Mouse (Mus musculus) stomach, postnatal 0 days (tissue): ENCODE results near the gene Stxbp3. TPM values are rescaled to one million over a fixed set of nuclear protein-coding genes. Genes with fewer than 3 reads are reported as not detected.

Experiments used
- ATAC-seq: fragments of 200-750 bp; cut with Nextera tagmentation; 2 replicates; pipeline ENCODE4 v1.8.0; 2017; ENCODE audit not compliant: low FRiP score, low TSS enrichment
- DNase-seq: peaks from one replicate; pipeline ENCODE4 v3.0.0-alpha.2; 2016; ENCODE audit warnings: low spot score
- H3K27ac ChIP-seq: fragments of 300-500 bp; sonication (generic); replicated peaks from 2 replicates; pipeline ENCODE4 v1.5.1; 2014; ENCODE audit warnings: mild to moderate bottlenecking, control low read depth
- H3K27me3 ChIP-seq: fragments of 300-500 bp; sonication (generic); 2 replicates; pipeline ENCODE4 v1.6.1; 2014; ENCODE audit warnings: low read length; ENCODE audit not compliant: control insufficient read depth, insufficient read depth
- H3K36me3 ChIP-seq: fragments of 300-500 bp; sonication (generic); 2 replicates; pipeline ENCODE4 v1.6.1; 2014; ENCODE audit warnings: low read length, mixed read lengths; ENCODE audit not compliant: control insufficient read depth, insufficient read depth
- H3K4me1 ChIP-seq: fragments of 300-500 bp; sonication (generic); replicated peaks from 2 replicates; pipeline ENCODE4 v1.6.1; 2014; ENCODE audit warnings: antibody characterized with exemption; ENCODE audit not compliant: control insufficient read depth, insufficient read depth
- H3K4me2 ChIP-seq: fragments of 300-500 bp; sonication (generic); replicated peaks from 2 replicates; pipeline ENCODE4 v1.6.1; 2014; ENCODE audit warnings: low read depth, mild to moderate bottlenecking, control low read depth, moderate library complexity
- H3K4me3 ChIP-seq: fragments of 300-500 bp; sonication (generic); 2 replicates; pipeline ENCODE4 v1.5.1; 2014; ENCODE audit warnings: low read depth, low read length, control low read depth
- H3K9ac ChIP-seq: fragments of 300-500 bp; sonication (generic); 2 replicates; pipeline ENCODE4 v1.6.1; 2014; ENCODE audit warnings: mild to moderate bottlenecking, low read length, control low read depth, mixed read lengths
- H3K9me3 ChIP-seq: fragments of 300-500 bp; sonication (generic); 2 replicates; pipeline ENCODE4 v1.6.1; 2016; ENCODE audit warnings: low read length; ENCODE audit not compliant: control insufficient read depth
- CTCF ChIP-seq: IDR thresholded peaks from 2 replicates; pipeline ENCODE4 v1.5.1; 2016; ENCODE audit warnings: antibody characterized with exemption, low read depth, mild to moderate bottlenecking, moderate library complexity
- EP300 ChIP-seq: optimal IDR thresholded peaks from 2 replicates; pipeline ENCODE3; 2016; ENCODE audit warnings: antibody characterized with exemption
- WGBS: fragments of 180-500 bp; shearing (Covaris S2); extraction: QIAGEN DNeasy Blood & Tissue Kit; methylation state at CpG from one replicate; pipeline ENCODE4 v1.1.7; 2014; 5-methylcytosine and 5-hydroxymethylcytosine counted together
- polyA plus RNA-seq: library from polyadenylated mRNA; unstranded; fragments of >200 nt; fragmentation: Nextera tagmentation; extraction: Ambion mirVana; gene quantifications from 2 replicates; pipeline ENCODE4 v1.2.1, GENCODE M21; 2015

The Stxbp3 gene
- polyA plus RNA-seq, 1 experiment from 2014 or later: 39.3 TPM

DNA sequence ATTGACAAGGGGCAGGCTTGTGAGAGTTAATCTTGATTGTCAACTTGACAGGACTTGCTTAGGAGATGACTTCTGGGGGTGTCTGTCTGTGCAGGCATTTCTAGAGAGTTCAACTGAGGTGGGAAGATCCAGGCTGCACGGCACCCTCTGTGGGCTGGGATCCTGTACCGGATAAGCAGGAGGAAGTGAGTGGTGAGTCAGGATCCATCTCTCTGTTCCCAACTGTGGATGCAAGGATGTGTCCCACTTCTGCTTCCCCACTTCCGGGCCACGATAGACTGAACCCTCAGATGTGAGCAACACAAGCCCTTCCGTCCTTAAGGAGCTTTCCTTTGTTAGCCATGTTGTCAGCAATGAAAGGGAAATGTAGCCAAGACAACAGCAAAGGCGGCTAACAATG is 53.8 kb downstream of the Stxbp3 start:
- WGBS: 67% methylated on average over 6 of the region's 6 CpGs
- ATAC-seq: no peak

DNA sequence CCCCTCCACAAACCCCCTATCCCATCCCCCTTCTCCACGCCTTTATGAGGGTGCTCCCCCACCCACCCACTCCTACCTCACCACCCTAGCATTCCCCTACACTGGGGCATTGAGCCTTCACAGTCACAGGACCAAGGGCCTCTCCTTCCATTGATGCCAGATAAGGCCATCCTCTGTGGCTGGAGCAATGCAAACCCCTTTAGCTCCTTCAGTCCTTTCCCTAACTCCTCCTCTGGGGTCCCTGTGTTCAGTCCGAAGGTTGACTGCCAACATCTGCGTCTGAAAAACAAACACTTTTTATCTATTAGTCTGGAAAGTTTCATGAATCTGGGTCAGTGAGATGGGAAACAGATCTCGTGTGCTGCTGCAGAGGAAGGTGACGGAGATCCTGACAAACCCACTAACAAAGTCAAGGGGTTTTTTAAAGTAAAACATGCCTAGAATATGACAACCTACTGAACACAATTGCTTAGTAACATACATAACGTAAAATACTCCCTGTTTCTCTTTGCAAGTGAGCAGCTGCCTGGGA is 57.9 kb downstream of the Stxbp3 start:
- no peaks in the 10 kb centered on the region for H3K27me3 ChIP-seq
- H3K27ac ChIP-seq: peak overlapping the region; percentile 81
- H3K36me3 ChIP-seq: no peaks in the 10 kb centered on the region
- DNase-seq: no peak
- no peak overlapping the region for H3K4me3 ChIP-seq
- no peak overlapping the region for H3K4me2 ChIP-seq
- H3K9me3 ChIP-seq: 0 out of 2 replicates have a peak, but pooled peaks cover 2% of the 10 kb centered on the region
- WGBS: 28% methylated on average over 6 of the region's 6 CpGs
- H3K4me1 ChIP-seq: peaks cover 4% of the 10 kb centered on the region
- no peak for TF ChIP-seq CTCF
- TF ChIP-seq EP300: no peak
- no peak overlapping the region for H3K9ac ChIP-seq
- ATAC-seq: peak; percentile 53; the same call in 1 of the 2 replicates

More for the DNA sequence above, 53.8 kb downstream of the Stxbp3 start:
- H3K36me3 ChIP-seq: no peaks in the 10 kb centered on the region
- H3K9ac ChIP-seq: no peak overlapping the region
- H3K4me2 ChIP-seq: no peak overlapping the region
- H3K4me1 ChIP-seq: no peaks in the 10 kb centered on the region
- H3K27me3 ChIP-seq: no peaks in the 10 kb centered on the region
- no peak overlapping the region for H3K27ac ChIP-seq
- no peak for DNase-seq
- H3K4me3 ChIP-seq: no peak overlapping the region
- 0 out of 2 replicates have a peak, but pooled peaks cover 2% of the 10 kb centered on the region for H3K9me3 ChIP-seq
- TF ChIP-seq EP300 (no peak), CTCF (no peak)

DNA sequence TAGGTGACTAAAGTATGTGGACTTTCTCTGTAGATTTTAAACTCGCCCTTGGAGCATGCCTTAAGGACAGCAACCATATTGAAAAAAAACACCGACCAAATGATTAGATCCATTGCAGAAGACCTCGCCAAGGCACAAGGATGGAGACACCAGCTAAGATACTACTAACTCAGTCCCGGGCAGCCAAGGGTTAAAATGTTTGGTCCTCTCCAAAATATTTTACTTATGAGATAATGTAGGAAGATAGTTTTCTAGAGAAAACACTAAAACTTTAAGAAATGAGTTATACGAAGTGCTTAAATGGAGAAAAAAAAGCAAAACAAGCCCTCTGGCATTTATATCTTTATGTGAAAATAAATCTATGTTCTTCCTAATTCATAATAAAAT is 58.4 kb downstream of the Stxbp3 start:
- ATAC-seq (peak; percentile 27; the same call in 1 of the 2 replicates), DNase-seq (no peak)
- Histone ChIP-seq H3K9ac (no peak overlapping the region), H3K27ac (0 out of 2 replicates have a peak overlapping the region, but pooled peaks have one; percentile 59), H3K4me1 (peaks cover 4% of the 10 kb centered on the region), H3K9me3 (0 out of 2 replicates have a peak, but pooled peaks cover 2% of the 10 kb centered on the region), H3K4me3 (no peak overlapping the region), H3K36me3 (no peaks in the 10 kb centered on the region), H3K4me2 (no peak overlapping the region), H3K27me3 (no peaks in the 10 kb centered on the region)
- 61% methylated on average over 5 of the region's 5 CpGs for whole genome bisulfite sequencing
- TF ChIP-seq EP300: no peak
- TF ChIP-seq CTCF: no peak

DNA sequence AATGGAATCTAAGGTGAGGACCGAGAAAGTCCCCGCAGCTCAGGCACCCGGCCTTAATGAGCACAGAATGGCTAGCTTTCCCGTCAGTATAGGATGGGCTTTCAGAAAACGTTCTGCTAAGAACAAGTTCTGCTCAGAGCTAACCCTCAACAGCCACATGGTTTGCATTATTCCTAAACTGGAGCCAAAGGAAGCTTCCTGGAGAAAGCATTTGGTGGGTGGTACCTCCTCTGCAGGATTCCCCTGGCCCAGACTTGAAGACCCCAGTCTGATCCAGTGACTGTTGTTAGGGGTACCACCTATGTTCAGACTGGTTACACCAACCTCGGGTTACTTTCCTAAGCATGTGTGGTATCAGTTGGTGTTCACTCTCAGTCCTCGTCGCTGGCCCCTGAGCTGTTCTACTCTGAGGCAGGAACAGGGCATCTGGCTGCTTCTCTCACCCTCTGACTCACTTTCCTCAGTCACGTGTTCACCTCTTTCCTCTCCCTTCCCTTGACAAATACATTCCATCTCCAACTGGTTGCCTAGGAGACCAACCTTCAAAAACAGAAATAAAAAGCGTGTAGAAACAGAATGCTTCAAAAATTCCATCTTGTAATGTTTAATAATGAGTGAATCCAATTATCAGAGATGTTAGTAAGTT is 59.0 kb downstream of the Stxbp3 start:
- peaks cover 4% of the 10 kb centered on the region for H3K4me1 ChIP-seq
- 0 out of 2 replicates have a peak overlapping the region, but pooled peaks have one; percentile 8 for H3K9ac ChIP-seq
- peak overlapping the region; percentile 84 for H3K27ac ChIP-seq
- H3K4me2 ChIP-seq: no peak overlapping the region
- H3K9me3 ChIP-seq: 0 out of 2 replicates have a peak, but pooled peaks cover 2% of the 10 kb centered on the region
- DNase-seq: peak; percentile 68
- no peak for TF ChIP-seq CTCF
- TF ChIP-seq EP300: no peak
- peak; percentile 91 for ATAC-seq
- H3K36me3 ChIP-seq: no peaks in the 10 kb centered on the region
- 45% methylated on average over 10 of the region's 10 CpGs for WGBS
- no peak overlapping the region for H3K4me3 ChIP-seq
- no peaks in the 10 kb centered on the region for H3K27me3 ChIP-seq

DNA sequence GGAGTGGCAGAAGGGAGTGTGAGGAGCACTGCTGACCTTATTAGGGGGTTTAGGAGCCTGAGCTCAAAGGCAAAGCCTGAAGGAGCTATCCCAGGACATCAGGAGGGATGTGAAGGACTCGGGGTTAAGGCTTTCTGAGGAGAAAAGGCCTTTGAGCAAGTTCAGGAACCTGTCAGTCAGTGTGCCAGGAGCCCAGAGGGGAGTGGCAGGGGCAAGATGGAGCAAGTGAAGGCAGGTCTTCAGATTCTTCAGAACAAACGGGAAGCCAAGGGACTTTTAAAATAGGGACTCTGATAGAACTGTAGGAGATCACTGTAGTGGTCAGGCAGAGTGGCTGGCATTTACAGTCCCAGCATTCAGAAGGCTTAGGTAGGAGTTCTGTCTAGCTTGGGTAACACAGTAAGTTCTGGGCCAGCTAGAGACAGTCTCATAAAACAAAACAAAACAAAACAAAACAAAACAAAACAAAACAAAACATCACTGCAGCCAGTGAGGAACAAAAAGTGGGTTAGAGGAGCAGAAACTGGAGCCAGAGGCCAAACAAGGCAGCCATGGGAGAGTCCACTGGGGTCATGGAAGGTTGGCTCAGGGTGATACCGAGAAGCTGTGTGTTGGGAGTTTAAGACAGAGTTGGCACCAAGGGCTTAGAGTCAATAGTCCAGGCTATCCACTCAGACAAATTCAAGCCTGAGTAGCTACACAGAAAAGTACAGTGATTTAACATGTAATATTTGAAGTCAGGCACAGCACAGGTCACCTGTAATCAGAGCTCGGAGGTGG is 61.4 kb downstream of the Stxbp3 start:
- Histone ChIP-seq H3K4me3 (no peak overlapping the region), H3K36me3 (no peaks in the 10 kb centered on the region), H3K9ac (no peak overlapping the region), H3K9me3 (no peaks in the 10 kb centered on the region), H3K27me3 (no peaks in the 10 kb centered on the region), H3K4me2 (no peak overlapping the region), H3K4me1 (peaks cover 4% of the 10 kb centered on the region), H3K27ac (peak overlapping the region; percentile 53)
- WGBS: 64% methylated on average over 4 of the region's 4 CpGs
- DNase-seq: no peak
- TF ChIP-seq CTCF: no peak
- TF ChIP-seq EP300: no peak
- ATAC-seq: no peak

DNA sequence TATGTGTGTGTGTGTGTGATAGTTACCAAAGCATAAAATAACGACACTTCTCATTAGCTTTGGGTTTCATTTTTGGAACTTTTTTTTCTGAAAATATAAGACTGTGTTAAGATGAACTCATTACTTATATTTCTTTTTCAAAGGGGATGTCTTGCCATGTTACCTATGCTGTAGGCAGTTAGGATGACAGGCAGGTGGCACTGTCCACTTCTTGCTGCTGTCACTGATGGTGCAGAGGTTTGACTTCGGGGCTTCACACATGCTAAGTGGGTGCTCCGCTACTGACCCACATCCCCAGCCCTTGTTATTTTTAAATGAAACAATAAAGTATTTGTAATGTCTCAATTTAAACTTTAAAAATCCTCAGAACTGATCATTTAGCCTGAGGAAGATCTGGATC is 67.5 kb downstream of the Stxbp3 start:
- no peaks in the 10 kb centered on the region for H3K36me3 ChIP-seq
- WGBS: 84% methylated on average over 3 of the region's 3 CpGs
- DNase-seq: no peak
- H3K4me1 ChIP-seq: peaks cover 2% of the 10 kb centered on the region; the same call in 1 of the 2 replicates
- TF ChIP-seq EP300 (no peak), CTCF (peak; percentile 65)
- no peak overlapping the region for H3K4me3 ChIP-seq
- no peak overlapping the region for H3K9ac ChIP-seq
- no peak for ATAC-seq
- H3K27ac ChIP-seq: no peak overlapping the region
- no peaks in the 10 kb centered on the region for H3K27me3 ChIP-seq
- H3K9me3 ChIP-seq: no peaks in the 10 kb centered on the region
- no peak overlapping the region for H3K4me2 ChIP-seq
